Mouse (Mus musculus) myocyte (in vitro differentiated cells): ENCODE data around the gene Spaca6. TPM values are rescaled to one million over a fixed set of nuclear protein-coding genes. Genes with fewer than 3 reads are reported as not detected.
"Not testable (repeated sequence)": the region's sequence is repeated elsewhere in the genome, so short reads cannot be mapped to it uniquely, and the experiment has no call there.

Experiments used
- H3K27me3 ChIP-seq: one replicate; pipeline ENCODE4 v1.6.1; 2011; ENCODE audit not compliant: control insufficient read depth, insufficient read depth, insufficient read length
- H3K36me3 ChIP-seq: one replicate; pipeline ENCODE4 v1.6.1; 2011; ENCODE audit not compliant: control insufficient read depth, insufficient read depth
- H3K4me2 ChIP-seq: one replicate; pipeline ENCODE4 v1.6.1; 2011; ENCODE audit warnings: low read depth, control low read depth
- H3K4me3 ChIP-seq: one replicate; pipeline ENCODE4 v1.5.1; 2011; ENCODE audit warnings: mild to moderate bottlenecking, control low read depth, moderate library complexity
- H3K79me2 ChIP-seq: one replicate; pipeline ENCODE4 v1.6.1; 2011; ENCODE audit not compliant: control insufficient read depth, insufficient read depth
- H3ac ChIP-seq: one replicate; pipeline ENCODE4 v1.6.1; 2011; ENCODE audit not compliant: control insufficient read depth, insufficient read length
- CEBPB ChIP-seq: IDR thresholded peaks from 2 replicates; pipeline ENCODE4 v1.6.1; 2011; ENCODE audit warnings: mild to moderate bottlenecking, moderate library complexity; ENCODE audit not compliant: poor library complexity, insufficient read depth, severe bottlenecking
- E2F4 ChIP-seq: IDR thresholded peaks from one replicate; pipeline ENCODE4 v1.6.1; 2011; ENCODE audit warnings: mild to moderate bottlenecking, control low read depth, moderate library complexity; ENCODE audit not compliant: insufficient read depth
- MAX ChIP-seq: IDR thresholded peaks from one replicate; pipeline ENCODE4 v1.6.1; 2011; ENCODE audit warnings: low read depth, mild to moderate bottlenecking, control low read depth
- MYOD1 ChIP-seq, 3 experiments: IDR thresholded peaks; one replicate each; pipeline ENCODE4 v1.6.1; 2011; ENCODE audit warnings: control low read depth in 2 of 3, low read depth in 2 of 3, mild to moderate bottlenecking in 2 of 3, moderate library complexity in 1 of 3; ENCODE audit not compliant: insufficient read length in 2 of 3, control insufficient read depth in 1 of 3
- MYOG ChIP-seq, 3 experiments: IDR thresholded peaks; one replicate each; pipeline ENCODE4 v1.6.1; 2011; ENCODE audit warnings: control low read depth in 2 of 3, low read depth in 2 of 3, mild to moderate bottlenecking in 2 of 3; ENCODE audit not compliant: insufficient read length in 2 of 3, control insufficient read depth in 1 of 3, insufficient read depth in 1 of 3
- POLR2A ChIP-seq: IDR thresholded peaks from one replicate; pipeline ENCODE4 v1.6.1; 2011; ENCODE audit warnings: low read depth, mild to moderate bottlenecking, control low read depth, moderate library complexity; ENCODE audit not compliant: insufficient read length
- POLR2AphosphoS2 ChIP-seq: IDR thresholded peaks from one replicate; pipeline ENCODE4 v1.6.1; 2011; ENCODE audit warnings: low read depth, control low read depth; ENCODE audit not compliant: insufficient read length
- REST ChIP-seq: IDR thresholded peaks from one replicate; pipeline ENCODE4 v1.6.1; 2011; ENCODE audit warnings: mild to moderate bottlenecking, control low read depth, moderate library complexity; ENCODE audit not compliant: insufficient read depth, insufficient read length
- SRF ChIP-seq: IDR thresholded peaks from one replicate; pipeline ENCODE4 v1.6.1; 2011; ENCODE audit warnings: low read depth; ENCODE audit not compliant: control insufficient read depth, insufficient read length
- TCF12 ChIP-seq: IDR thresholded peaks from one replicate; pipeline ENCODE4 v1.6.1; 2011; ENCODE audit warnings: mild to moderate bottlenecking, control low read depth; ENCODE audit not compliant: poor library complexity, insufficient read depth, severe bottlenecking
- TCF3 ChIP-seq: IDR thresholded peaks from one replicate; pipeline ENCODE4 v1.6.1; 2011; ENCODE audit warnings: low read depth, control low read depth; ENCODE audit not compliant: insufficient read length
- USF1 ChIP-seq: IDR thresholded peaks from one replicate; pipeline ENCODE4 v1.6.1; 2011; ENCODE audit warnings: low read depth, mild to moderate bottlenecking, control low read depth, moderate library complexity
- polyA plus RNA-seq: library from polyadenylated mRNA; unstranded; fragments of >200 nt; fragmentation: generic; extraction: Trizol; gene quantifications from one replicate; pipeline ENCODE4 v1.2.1, GENCODE M21; 2012; ENCODE audit warnings: missing spikeins

Spaca6 gene
- polyA plus RNA-seq, 1 experiment = 5.2 TPM

DNA sequence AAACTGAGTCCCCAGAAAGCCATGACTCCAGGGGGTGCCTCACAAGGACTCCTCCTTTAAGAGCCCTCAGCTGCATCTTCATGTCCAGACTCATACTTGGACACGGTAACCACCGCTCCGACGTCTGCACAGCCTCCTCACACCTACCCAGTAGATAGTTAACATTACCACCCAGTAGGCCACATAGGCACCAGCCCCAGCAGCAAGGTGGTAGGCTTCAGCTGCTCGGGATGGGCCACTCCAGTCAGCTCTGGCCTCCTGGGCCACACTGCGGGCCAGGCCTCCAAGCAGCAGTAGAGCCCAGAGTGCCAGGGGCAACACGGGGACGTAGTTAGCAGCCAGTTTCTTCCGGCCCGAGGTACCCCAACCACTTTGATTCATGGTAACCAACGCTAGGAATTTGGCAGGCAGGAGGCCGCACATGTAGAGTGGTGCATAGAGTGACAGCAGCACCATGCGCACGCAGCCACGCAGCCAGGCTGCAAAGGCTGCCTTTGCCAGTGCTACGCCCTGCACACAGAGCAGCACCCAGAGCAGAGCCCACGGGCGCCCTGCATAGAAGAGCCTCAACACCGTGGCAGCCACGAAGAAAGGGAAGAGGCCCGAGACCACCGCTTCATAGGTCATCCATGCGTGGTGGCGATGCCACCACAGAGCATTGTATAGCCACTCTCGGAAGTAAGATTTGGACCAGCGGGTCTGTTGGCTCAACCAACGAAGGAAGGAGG lies 16.7 kb downstream of the Spaca6 start:
- Histone ChIP-seq H3K79me2 (peaks cover 15% of the 10 kb centered on the region), H3K36me3 (peaks cover 17% of the 10 kb centered on the region), H3K4me2 (no peak overlapping the region), H3ac (no peak overlapping the region), H3K27me3 (no peaks in the 10 kb centered on the region), H3K4me3 (no peak overlapping the region)
- TF ChIP-seq TCF12 (no peak), MAX (no peak), SRF (no peak), E2F4 (no peak), POLR2AphosphoS2 (peak; percentile 87), MYOG (IDR thresholded peaks at IDR 0.05; ENCODE audit: control insufficient read depth in 1 of 3, insufficient read depth in 1 of 3, insufficient read length in 2 of 3, low read depth in 2 of 3) (no peak), CEBPB (no peak), REST (no peak), MYOD1 (IDR thresholded peaks at IDR 0.05; ENCODE audit: control insufficient read depth in 1 of 3, insufficient read length in 2 of 3, low read depth in 2 of 3) (no peak), USF1 (no peak), POLR2A (peak; percentile 43), TCF3 (no peak)

DNA sequence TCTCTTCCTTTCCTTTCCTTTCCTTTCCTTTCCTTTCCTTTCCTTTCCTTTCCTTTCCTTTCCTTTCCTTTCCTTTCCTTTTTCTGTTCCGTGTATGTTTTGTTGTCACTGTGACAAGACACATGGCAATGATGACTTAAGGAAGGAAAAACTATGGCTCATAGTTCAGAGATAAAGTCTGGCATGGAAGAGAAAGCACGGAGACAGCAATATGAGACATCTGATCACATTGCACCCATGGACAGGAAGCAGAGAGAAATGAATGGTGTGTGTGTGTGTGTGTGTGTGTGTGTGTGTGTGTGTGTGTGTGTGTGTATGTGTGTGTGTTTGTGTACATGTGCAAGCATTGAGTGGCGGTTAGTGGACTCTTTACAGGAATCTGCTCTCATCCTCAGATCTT lies 17.6 kb downstream of the Spaca6 start:
- H3K4me2 ChIP-seq = peak overlapping the region; percentile 62
- H3K4me3 ChIP-seq, H3K79me2 ChIP-seq, H3K27me3 ChIP-seq, H3ac ChIP-seq: not testable (repeated sequence)
- peaks cover 17% of the 10 kb centered on the region for H3K36me3 ChIP-seq
- TF ChIP-seq POLR2AphosphoS2 = peak; percentile 44

DNA sequence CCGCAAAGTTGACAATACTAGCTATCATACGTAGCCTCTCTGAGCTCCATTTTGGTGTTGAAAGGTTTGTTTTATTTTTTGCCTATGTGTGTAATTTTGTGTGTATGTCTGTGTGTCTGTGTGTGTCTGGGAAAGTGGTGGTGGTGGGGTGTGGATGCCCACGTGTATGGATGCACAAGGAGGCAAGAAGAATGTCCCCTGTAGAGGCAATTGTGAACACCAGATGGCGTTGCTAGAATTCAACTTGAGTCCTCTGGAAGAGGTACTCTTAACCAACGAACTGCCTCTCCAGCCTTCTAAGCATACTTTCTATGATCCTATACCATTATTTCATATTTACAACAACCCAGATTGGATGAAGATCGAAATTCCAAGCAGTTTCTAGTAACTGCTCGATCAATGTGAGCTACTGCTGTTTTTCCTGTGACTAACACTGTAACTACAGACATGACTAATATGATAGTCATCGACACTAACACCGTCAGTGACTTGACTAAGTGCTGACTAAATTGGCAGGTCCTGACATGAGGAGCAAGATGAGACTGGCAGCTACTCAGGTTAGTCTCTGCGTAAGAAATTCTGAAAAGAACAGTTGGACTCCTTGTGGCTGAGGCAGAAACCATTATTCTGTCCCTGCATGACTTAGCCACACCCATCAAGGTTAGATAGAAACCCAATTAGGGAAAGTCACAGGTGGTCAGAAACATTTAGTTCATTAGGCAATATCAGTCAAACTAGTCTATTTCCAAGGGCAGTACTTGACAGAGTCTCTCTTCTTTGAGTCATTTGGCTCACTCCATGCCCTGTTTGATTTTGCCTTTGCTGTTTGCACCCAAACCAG lies 18.4 kb downstream of the Spaca6 start:
- no peaks in the 10 kb centered on the region for H3K27me3 ChIP-seq
- H3K79me2 ChIP-seq = no peaks in the 10 kb centered on the region
- H3K36me3 ChIP-seq = peaks cover 13% of the 10 kb centered on the region
- no peak overlapping the region for H3ac ChIP-seq
- H3K4me2 ChIP-seq = peak overlapping the region; percentile 62
- no peak overlapping the region for H3K4me3 ChIP-seq
- TF ChIP-seq CEBPB = no peak
- TF ChIP-seq TCF3 = no peak
- TF ChIP-seq MAX = no peak
- no peak for TF ChIP-seq REST
- TF ChIP-seq USF1 = no peak
- no peak for TF ChIP-seq POLR2A
- no peak for TF ChIP-seq POLR2AphosphoS2
- no peak for TF ChIP-seq MYOG (IDR thresholded peaks at IDR 0.05; ENCODE audit: control insufficient read depth in 1 of 3, insufficient read depth in 1 of 3, insufficient read length in 2 of 3, low read depth in 2 of 3)
- no peak for TF ChIP-seq SRF
- TF ChIP-seq TCF12 = no peak
- TF ChIP-seq E2F4 = no peak
- TF ChIP-seq MYOD1 (IDR thresholded peaks at IDR 0.05; ENCODE audit: control insufficient read depth in 1 of 3, insufficient read length in 2 of 3, low read depth in 2 of 3) = no peak

DNA sequence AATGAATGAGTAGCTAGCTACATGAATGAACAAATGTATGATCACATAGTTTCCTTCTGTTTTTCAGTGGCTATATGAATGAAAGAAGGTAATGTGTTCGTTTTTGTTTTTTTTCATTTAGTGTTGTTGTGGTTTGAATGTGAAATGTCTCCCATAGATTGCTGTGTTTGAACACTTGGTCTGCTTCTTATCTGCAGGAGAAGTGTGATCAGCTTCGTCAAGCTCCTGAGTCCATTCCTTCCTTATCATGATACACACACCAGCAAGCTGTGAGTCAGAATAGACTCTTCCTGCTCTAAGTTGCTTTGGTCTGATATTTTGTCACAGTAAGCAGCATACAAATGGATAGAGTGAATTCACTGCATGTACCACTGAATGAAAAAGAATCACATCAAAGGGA lies 22.0 kb downstream of the Spaca6 start:
- Histone ChIP-seq H3K27me3 (no peaks in the 10 kb centered on the region), H3K79me2 (no peaks in the 10 kb centered on the region), H3K4me3 (no peak overlapping the region), H3ac (no peak overlapping the region), H3K36me3 (no peaks in the 10 kb centered on the region), H3K4me2 (no peak overlapping the region)
- no peak for TF ChIP-seq REST
- TF ChIP-seq MYOD1 (IDR thresholded peaks at IDR 0.05; ENCODE audit: control insufficient read depth in 1 of 3, insufficient read length in 2 of 3, low read depth in 2 of 3) = no peak
- TF ChIP-seq USF1 = no peak
- no peak for TF ChIP-seq POLR2A
- no peak for TF ChIP-seq CEBPB
- TF ChIP-seq E2F4 = no peak
- no peak for TF ChIP-seq POLR2AphosphoS2
- TF ChIP-seq SRF = no peak
- no peak for TF ChIP-seq MAX
